Mouse (Mus musculus): ENCODE measurements at regions not wholly inside any gene's neighbourhood (a gene's known extent, or its start where the extent isn't known, plus 50 kb on each side); places are given as distances from the start of the nearest gene placed in this dataset.

GRCm38 (mm10) chr7:115371143-115371542 is 627.6 kb downstream of the Insc start:
- TF ChIP-seq CTCF (IDR thresholded peaks at IDR 0.05; ENCODE audit: extremely low read depth, insufficient read depth, insufficient read length, insufficient replicate concordance) (no peak), POLR2A (IDR thresholded peaks at IDR 0.05; ENCODE audit: low read depth, low read length) (no peak)
